Mouse (Mus musculus) splenic B cell, adult 2 months (primary cell): ENCODE measurements around the gene Cylc2.

ENCODE experiments used
- DNase-seq: peaks from one replicate; pipeline ENCODE4 v3.0.0-alpha.2; 2011; ENCODE audit warnings: low read depth, low spot score
- H3K27me3 ChIP-seq: 2 replicates; pipeline ENCODE4 v1.6.1; 2012; ENCODE audit warnings: mild to moderate bottlenecking, low read length, moderate library complexity, mixed read lengths; ENCODE audit not compliant: control insufficient read depth, poor library complexity, insufficient read depth, severe bottlenecking
- H3K36me3 ChIP-seq: 2 replicates; pipeline ENCODE4 v1.6.1; 2012; ENCODE audit warnings: mild to moderate bottlenecking, low read length, moderate library complexity, mixed read lengths; ENCODE audit not compliant: control insufficient read depth, poor library complexity, insufficient read depth, severe bottlenecking

Gene Cylc2

DNA sequence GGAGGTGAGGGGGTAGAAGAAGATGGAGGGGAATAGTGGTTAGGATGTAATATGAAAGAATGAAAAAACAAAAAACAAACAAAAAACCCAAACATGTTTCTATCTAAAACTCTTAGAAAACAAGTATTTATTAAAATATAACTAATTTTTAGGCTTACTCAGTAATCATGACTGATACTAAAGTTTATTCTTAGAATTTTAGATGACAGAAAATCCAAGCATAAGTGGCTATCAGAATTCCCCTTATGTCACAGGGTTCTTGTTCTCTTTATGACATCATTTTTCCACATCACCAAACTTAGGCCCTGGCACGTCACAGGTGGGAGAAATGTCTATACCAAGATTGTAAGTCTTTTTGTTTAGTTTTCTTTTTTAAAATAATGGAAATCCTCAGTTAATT lies at the start of gene Cylc2:
Gene Cylc2, plus strand, starts transcription at position 301 of the 400 bp plus-strand sequence.
- Histone ChIP-seq H3K27me3 (no peaks in the 10 kb centered on the region), H3K36me3 (no peaks in the 10 kb centered on the region)
- DNase-seq, result no peak
